Mouse (Mus musculus): ENCODE results near the gene Slc44a1. TPM values are rescaled to one million over a fixed set of nuclear protein-coding genes. Genes with fewer than 3 reads are reported as not detected.
A peak's percentile ranks its signal among the peaks of the same experiment; 100 is the strongest.

The Slc44a1 gene
- total RNA-seq, 4 experiments from 2014 or later, result 79.1 to 102 (median 92.1) TPM

- DNase-seq (ENCODE audit: low spot score in 2 of 2), result no peak
These were observed 155.2 kb downstream of the Slc44a1 start for GRCm38 (mm10) chr4:53595246-53596062.

- no peak for DNase-seq (ENCODE audit: low spot score in 2 of 2)
These were observed 156.1 kb downstream of the Slc44a1 start for GRCm38 (mm10) chr4:53596063-53596895.

DNA sequence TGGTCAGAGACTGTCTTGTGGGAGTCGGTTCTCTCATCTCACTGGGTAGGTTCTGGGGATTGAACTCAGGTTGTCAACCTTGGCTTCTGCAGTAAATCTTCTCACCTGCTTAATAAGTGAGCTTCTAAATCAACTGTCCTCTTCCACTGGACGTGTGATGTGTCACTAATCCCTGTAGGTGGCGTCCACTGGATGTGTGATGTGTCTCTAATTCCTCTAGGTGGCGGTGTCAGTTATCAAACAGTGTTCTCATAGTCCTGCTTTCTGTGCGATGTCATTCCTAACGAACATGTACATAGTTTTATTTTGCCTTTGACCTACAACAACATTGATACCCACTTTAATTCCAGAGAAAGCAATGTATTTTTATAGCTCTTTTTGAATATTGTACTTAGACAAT lies 160.2 kb downstream of the Slc44a1 start:
- no peak for DNase-seq (ENCODE audit: low spot score in 2 of 2)

- DNase-seq (ENCODE audit: low spot score in 2 of 2), result no peak
These were observed 174.5 kb downstream of the Slc44a1 start for GRCm38 (mm10) chr4:53614576-53615225.

DNA sequence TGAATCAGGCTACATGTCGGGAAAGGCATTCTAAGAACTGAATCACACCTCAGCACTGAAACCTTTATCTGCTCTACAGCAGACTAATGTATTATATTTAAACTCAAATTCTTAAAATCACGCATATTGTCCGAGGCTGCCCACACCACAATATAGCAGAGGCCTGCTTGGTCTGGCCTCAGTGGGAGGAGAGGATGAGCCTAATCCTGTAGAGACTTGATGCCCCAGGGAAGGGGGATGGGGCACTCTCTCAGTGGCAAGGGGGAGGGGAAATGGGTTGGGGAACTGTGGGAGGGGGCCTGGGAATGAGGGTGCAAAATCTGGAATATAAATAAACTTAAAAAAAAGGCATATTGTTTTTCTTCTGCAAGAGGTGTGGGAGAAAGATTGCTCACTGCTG lies 177.8 kb downstream of the Slc44a1 start:
- DNase-seq (ENCODE audit: low spot score in 2 of 2), result no peak

DNA sequence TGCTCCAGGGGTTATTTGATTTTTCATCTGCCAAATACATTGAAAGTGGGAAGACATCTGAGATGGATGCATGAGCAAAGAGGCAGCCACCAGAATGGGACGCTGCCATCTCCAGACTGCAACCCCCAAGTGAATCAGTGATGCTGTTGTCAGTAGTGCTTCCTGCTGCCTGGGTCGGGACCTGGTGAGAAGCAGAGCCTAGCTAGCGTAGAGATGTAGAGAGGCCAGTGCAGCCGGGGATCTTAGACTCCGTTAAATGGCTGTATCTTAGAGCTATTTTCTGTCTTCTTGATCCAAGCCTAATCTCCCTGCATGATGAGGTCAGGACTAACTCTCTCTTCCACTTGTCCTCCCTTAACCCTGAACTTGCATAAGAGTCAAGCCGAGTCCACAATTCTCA lies 179.9 kb downstream of the Slc44a1 start:
- no peak for DNase-seq (ENCODE audit: low spot score in 2 of 2)

- no peak for DNase-seq (ENCODE audit: low spot score in 2 of 2)
These were observed 180.9 kb downstream of the Slc44a1 start for GRCm38 (mm10) chr4:53621084-53621483.

- DNase-seq (ENCODE audit: low spot score in 2 of 2), result no peak
These were observed 181.3 kb downstream of the Slc44a1 start for GRCm38 (mm10) chr4:53621490-53621889.

DNA sequence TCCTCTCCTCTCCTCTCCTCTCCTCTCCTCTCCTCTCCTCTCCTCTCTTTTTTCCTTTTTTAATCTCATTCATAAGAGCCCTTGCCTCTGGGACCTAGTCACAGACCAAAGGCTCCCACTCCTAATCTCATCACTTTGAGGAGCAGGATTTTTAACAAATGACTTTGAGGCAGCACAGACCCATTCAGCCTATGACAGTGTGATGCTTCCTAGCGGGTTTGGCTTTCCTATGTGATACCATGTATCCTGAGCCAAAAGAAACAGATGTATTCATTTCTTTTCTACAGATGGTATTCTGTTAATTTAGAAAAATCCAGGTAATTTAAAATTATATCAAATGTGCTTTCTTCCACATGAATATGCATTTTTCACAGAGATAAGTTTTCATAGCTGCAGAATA lies 183.5 kb downstream of the Slc44a1 start:
- no peak for DNase-seq (ENCODE audit: low spot score in 2 of 2)

DNA sequence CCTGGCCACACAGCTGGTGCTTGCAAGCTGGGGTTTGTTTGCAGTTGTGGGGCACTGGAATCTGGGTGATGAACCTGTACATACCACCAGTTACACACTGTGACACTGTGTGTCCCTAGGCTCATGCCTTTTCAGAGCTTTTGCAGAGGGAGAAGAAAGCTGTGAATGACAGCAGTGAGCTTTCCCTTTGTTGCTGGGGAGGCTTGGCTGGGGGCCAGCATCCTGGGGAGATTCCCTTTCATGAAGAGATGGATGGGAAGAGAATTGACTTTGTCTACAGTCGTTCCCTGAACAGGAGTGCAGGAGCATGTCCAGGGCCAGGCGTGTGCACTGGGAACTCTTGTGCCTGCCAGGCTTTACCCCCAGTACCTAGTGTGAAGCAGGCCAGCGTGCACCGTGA lies 184.6 kb downstream of the Slc44a1 start:
- peak; percentile 54 to 64 for DNase-seq (ENCODE audit: low spot score in 2 of 2)

DNA sequence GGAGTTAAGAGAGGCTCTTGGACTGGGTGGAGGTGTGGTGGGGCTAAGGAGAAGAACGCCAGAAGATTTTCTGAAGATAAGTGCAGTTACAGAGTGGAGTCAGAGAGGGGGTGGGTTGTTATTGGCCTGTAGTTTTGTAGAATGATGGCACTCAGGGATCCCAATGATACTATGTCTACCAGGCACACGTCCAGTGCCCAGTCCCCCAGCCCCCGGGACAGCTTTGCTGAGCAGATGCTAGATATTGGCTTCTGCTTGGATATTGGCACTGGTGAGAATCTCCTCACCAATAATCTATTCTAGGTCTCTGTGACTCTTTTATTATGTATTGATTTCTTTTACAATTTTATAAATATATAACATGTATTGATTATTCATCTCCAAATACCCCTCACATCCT lies 185.1 kb downstream of the Slc44a1 start:
- DNase-seq (ENCODE audit: low spot score in 2 of 2), result peak in 1 of 2 experiments; percentile 48

DNA sequence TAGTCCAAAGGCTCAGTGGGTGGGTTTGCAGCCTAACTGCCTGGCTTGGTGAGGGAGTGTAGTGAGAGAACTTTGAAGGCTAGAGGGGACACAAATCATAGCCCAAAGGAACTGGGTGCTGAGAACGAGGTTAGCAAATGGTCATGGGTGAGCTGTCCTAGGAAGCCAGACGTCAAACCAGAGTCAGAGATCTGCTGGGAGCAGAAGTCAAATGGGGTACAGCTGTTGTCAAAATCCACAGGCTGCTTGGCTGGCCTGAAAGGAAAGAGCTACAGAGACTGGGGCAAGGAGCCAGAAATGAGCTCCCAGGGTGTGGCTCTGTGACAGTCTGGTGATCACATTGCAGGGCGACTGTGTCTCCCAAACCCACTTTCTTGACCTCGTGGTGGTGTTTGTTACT lies 188.7 kb downstream of the Slc44a1 start:
- DNase-seq (ENCODE audit: low spot score in 2 of 2), result no peak

DNA sequence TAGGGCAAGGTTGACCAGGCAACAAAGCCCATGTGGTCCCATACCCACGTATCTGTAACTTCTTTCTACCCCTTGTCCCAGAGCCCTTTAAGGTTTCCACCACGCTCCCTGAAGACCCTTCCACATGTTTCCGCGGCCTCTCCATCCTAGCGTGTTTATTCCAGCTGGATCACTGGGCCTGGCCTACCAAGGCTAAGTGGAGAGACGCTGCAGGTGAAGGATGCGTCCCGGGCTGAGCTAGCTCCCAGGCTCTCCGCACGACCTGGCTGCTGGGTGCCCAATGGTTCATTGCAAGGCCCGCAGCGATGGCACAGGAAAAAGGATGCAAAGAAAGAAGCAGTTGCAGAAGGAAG lies 190.7 kb downstream of the Slc44a1 start:
- no peak for DNase-seq (ENCODE audit: low spot score in 2 of 2)

- peak; percentile 57 to 73 for DNase-seq (ENCODE audit: low spot score in 2 of 2)
These were observed 191.2 kb downstream of the Slc44a1 start, which contains the start of gene Fsd1l for GRCm38 (mm10) chr4:53631316-53632010. Fsd1l (plus strand) TSS chr4:53631471.

DNA sequence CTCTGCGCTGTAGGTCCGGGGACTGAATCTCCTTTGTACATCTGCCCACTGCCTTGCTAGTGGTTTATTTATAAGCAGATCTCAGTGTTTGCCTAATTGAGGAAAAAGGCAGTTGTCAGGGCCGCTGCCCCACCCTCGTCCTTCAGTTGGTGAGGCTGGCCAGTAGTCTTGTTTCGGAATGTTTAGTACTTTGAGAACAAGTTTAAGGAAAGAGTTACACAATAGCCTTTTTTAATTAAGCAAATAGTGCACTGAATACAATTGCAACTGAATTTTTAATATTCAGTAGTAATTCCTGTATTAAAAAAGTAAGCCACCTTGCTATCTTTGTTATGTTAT lies 191.8 kb downstream of the Slc44a1 start:
- DNase-seq (ENCODE audit: low spot score in 2 of 2), result no peak

GRCm38 (mm10) chr4:53635336-53635735 lies 195.1 kb downstream of the Slc44a1 start:
- DNase-seq (ENCODE audit: low spot score in 2 of 2), result no peak

DNA sequence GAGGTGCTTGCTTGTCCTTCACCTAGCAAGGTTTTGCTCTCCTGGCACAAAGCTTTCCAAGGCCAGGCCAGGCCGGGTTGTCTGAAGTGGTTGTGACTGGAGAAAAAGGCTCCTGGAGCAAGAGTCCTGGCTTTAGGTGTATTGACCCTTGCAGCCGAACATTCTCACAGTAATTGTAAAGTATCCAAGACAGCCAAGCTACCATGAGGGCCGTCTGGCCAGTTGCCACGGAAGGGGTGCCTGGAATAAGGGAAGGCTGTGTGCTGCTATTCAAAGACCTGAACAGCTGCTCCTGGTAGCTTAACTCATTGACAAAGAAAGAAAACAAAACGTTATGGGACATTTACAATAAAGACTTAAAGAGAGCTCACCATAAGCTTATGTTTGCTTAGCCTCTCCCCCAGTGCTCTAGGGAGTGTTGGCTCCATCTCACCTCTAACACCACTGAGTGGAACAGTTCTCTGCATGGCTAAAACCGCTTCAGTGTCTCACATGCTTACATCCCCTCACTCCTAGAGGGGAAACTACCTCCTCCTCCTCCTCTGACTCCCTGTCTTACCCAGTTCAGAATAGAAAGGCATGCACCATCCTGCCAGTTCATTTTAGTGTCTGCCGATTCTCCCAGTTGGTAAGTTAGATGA lies 197.2 kb downstream of the Slc44a1 start:
- DNase-seq (ENCODE audit: low spot score in 2 of 2), result no peak

- DNase-seq (ENCODE audit: low spot score in 2 of 2), result no peak
These were observed 198.4 kb downstream of the Slc44a1 start for GRCm38 (mm10) chr4:53638549-53639123.

GRCm38 (mm10) chr4:53658029-53658428 lies 217.8 kb downstream of the Slc44a1 start:
- no peak for DNase-seq (ENCODE audit: low spot score in 2 of 2)

DNA sequence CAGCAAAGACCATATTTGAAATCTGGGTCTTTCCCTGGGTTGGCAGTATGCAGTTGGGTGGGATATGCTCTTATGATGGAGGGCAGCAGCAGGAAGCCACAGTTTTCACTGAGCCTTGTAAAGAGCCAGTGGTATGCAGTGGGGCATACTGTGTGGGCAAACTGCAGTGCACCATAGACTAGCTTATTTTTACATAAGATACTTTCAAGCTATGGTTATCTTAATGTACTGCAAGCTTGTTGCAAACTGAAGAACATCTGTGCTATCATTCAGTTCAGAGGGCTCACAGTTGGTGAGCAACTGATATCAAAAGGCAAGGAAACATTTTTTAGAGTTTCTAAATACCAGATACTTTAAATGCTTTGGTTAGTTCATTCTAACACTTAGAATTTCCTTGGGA lies 220.5 kb downstream of the Slc44a1 start:
- no peak for DNase-seq (ENCODE audit: low spot score in 2 of 2)

Data from layer of hippocampus, adult 8-10 months (tissue).